Mouse (Mus musculus) gastrocnemius, adult 2 months (tissue): ENCODE measurements around the gene Preb. TPM values are rescaled to one million over a fixed set of nuclear protein-coding genes. Genes with fewer than 3 reads are reported as not detected.

Experiments used
- DNase-seq: peaks from one replicate; pipeline ENCODE4 v3.0.0; 2022
- H3K27ac ChIP-seq: fragments of 200-600 bp; 2 replicates; pipeline ENCODE4 v1.8.1; 2022; ENCODE audit warnings: mild to moderate bottlenecking
- H3K4me3 ChIP-seq: fragments of 200-600 bp; 2 replicates; pipeline ENCODE4 v1.8.1; 2022; ENCODE audit warnings: mild to moderate bottlenecking, moderate library complexity
- CTCF ChIP-seq: fragments of 200-600 bp; IDR thresholded peaks from 2 replicates; pipeline ENCODE4 v1.8.1; 2022; ENCODE audit warnings: antibody characterized with exemption, mild to moderate bottlenecking, moderate library complexity
- intact Hi-C: fragments of 180-260 bp; cut with DNase I; formaldehyde crosslinking; loops from one replicate; pipeline ENCODE4 v1.15.1; 2025
- total RNA-seq, 2 experiments: library from RNA; stranded (reverse); gene quantifications; 2 replicates each; pipeline ENCODE4 v1.2.3; 2021

Gene Preb
- total RNA-seq, 2 experiments from 2014 or later = 76.5 to 83.6 TPM

DNA sequence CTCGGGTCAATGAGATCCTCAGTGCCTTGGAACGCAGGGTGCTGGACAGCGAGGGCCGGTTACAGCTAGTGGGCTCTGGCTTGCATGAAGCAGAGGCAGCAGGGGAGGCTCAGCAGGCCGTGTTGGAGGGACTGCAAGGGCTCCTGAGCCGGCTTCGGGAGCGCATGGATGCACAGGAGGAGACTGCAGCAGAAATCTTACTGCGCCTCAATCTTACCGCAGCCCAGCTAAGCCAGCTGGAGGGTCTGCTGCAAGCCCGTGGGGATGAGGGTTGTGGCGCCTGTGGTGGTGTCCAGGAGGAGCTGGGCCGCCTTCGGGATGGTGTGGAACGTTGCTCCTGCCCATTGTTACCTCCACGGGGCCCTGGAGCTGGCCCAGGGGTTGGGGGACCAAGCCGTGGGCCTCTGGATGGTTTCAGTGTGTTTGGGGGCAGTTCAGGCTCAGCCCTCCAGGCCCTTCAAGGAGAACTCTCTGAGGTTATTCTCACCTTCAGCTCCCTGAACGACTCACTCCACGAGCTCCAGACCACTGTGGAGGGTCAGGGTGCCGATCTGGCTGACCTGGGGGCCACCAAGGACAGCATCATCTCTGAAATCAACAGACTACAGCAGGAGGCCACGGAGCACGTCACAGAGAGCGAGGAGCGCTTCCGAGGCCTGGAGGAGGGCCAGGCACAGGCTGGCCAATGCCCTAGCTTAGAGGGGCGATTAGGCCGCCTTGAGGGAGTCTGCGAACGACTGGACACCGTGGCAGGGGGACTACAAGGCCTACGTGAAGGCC, 42.1 kb downstream of the Preb start:
- Histone ChIP-seq H3K27ac (peak overlapping the region; percentile 86; the same call in 1 of the 2 replicates), H3K4me3 (no peak overlapping the region)
- DNase-seq = no peak
- intact Hi-C loops = loop anchor here (2.0 kb wide), 1 partner anchor 103 kb away; the partner anchor contains the start of gene Mapre3
- no peak for TF ChIP-seq CTCF

DNA sequence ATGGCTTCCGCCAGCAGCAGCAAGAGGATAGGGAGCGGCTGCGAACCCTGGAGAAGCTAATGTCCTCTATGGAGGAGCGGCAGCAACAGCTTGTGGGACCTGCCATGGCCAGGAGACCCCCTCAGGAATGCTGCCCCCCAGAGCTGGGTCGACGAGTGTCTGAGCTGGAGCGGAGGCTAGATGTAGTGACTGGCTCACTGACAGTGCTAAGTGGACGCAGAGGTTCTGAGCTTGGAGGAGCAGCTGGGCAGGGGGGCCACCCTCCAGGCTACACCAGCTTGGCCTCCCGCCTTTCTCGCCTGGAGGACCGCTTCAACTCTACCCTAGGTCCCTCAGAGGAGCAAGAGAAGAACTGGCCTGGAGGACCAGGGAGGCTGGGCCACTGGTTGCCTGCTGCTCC, 42.8 kb downstream of the Preb start:
- no peak for DNase-seq
- intact Hi-C loops = loop anchor here (2.0 kb wide), 1 partner anchor 103 kb away; the partner anchor contains the start of gene Mapre3
- TF ChIP-seq CTCF = no peak
- Histone ChIP-seq H3K27ac (peak overlapping the region; percentile 86), H3K4me3 (no peak overlapping the region)

DNA sequence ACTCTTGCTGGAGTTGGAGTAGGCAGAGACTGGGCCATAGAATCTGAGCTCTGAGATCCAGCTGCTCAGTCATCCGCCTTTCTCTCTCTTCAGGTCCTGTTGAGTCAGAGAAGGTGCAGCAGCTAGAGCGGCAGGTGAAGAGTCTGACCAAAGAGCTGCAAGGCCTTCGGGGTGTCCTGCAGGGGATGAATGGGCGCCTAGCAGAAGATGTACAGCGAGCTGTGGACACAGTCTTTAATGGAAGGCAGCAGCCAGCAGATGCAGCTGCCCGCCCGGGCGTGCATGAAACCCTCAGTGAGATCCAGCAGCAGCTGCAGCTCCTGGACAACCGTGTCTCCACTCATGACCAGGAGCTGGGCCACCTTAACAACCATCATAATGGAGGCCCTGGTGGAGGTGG, 43.3 kb downstream of the Preb start:
- Histone ChIP-seq H3K4me3 (no peak overlapping the region), H3K27ac (peak overlapping the region; percentile 86)
- no peak for DNase-seq
- no peak for TF ChIP-seq CTCF
- intact Hi-C loops = loop anchor here (2.0 kb wide), 1 partner anchor 102 kb away; the partner anchor contains the start of gene Mapre3

DNA sequence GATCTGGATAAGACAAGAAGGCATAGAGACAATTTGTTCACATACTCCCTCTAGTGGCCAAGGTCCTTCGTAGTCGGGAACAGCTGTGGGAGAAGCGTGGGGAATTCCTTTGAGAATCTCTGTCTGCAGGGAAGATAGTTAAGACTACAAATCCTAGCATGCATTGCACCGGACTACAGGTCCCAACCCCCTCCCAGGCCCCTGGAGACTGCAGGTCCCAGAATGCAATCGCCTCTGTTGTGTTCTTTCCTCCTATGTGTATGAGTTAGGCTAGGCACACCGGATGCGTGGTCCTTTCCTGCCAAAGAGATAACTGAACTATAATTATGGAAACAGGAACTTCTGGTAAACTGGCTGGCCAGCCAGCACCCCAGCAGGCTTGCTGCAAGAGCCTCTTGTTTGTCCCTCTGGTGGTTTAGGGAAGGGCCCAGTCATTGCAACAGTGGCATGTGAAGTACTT, 44.2 kb downstream of the Preb start:
- intact Hi-C loops = loop anchor here (2.0 kb wide), 2 partner anchors 101 to 109 kb away; partner anchors contain the start of gene Mapre3
- DNase-seq = peak; percentile 91
- TF ChIP-seq CTCF = peak; percentile 77
- Histone ChIP-seq H3K27ac (peak overlapping the region; percentile 86), H3K4me3 (peak overlapping the region; percentile 71)

DNA sequence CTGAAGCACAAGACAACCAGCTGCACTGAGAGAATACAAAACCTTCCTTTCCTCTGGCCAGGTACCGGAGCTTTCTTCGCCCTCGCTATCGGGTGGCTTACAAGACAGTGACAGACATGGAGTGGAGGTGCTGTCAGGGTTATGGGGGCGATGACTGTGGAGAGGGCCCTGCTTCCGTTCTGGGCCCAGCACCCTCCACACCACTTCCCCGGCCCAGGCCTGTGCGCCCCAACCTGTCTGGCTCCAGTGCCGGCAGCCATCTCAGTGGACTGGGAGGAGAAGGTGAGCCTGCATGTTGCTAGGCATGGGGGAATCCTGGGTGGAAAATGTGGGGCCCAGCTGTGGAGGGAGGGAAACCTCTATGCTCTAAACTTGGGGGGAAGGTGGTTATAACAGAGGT, 44.7 kb downstream of the Preb start:
- intact Hi-C loops = loop anchor here (2.0 kb wide), 1 partner anchor 109 kb away; no protein-coding TSS in a partner anchor
- peak; percentile 45 for DNase-seq
- TF ChIP-seq CTCF = no peak
- H3K4me3 ChIP-seq = peak overlapping the region; percentile 71
- peak overlapping the region; percentile 86 for H3K27ac ChIP-seq

DNA sequence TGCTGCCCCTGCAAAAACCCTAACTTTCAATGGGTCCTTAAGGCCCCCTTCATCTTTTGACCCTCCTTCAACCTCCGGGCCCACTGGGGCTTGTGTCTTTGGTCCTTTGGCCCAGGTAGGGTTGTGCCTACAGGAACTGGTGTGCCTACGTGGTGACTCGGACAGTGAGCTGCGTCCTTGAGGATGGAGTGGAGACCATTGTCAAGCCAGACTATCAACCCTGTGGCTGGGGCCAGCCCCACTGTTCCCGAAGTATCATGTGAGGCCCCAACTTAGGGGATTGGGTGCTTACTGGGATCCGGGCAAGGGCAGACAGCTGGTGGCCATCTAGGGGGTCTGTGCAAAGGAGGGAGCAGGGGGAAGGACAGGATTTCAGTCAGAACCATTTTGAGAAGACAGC, 45.3 kb downstream of the Preb start:
- Histone ChIP-seq H3K4me3 (peak overlapping the region; percentile 71), H3K27ac (peak overlapping the region; percentile 86)
- intact Hi-C loops = loop anchor here (2.0 kb wide), 1 partner anchor 108 kb away; no protein-coding TSS in a partner anchor
- no peak for TF ChIP-seq CTCF
- DNase-seq = no peak

DNA sequence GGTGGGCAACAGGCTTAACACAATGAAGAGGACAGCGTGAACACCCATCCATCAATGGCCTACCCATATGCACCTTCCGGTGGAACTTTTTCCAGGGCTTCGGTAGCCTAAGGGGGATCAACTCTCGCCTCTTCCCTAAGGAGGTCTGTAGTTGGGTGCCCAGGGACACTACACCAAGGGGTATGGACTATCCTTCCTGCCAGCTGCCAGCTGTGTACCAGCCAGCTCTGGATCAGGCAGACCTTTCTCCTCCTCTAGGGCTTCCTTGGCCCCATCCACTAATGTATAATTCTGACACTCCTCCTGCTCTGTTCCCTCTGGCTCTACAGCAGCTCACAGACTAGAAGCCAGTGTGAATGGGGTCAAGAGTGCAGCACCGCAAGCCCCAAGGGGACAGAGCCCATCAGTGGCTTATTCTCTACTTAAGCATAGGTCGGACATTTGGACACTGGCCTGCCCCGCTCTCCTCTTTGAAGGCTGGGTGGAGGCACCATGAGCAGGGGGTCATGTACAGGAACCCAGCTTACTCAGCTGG, 46.0 kb downstream of the Preb start:
- peak overlapping the region; percentile 71 for H3K4me3 ChIP-seq
- TF ChIP-seq CTCF = no peak
- no peak for DNase-seq
- H3K27ac ChIP-seq = peak overlapping the region; percentile 86
- intact Hi-C loops = loop anchor here (2.0 kb wide), 1 partner anchor 107 kb away; no protein-coding TSS in a partner anchor

DNA sequence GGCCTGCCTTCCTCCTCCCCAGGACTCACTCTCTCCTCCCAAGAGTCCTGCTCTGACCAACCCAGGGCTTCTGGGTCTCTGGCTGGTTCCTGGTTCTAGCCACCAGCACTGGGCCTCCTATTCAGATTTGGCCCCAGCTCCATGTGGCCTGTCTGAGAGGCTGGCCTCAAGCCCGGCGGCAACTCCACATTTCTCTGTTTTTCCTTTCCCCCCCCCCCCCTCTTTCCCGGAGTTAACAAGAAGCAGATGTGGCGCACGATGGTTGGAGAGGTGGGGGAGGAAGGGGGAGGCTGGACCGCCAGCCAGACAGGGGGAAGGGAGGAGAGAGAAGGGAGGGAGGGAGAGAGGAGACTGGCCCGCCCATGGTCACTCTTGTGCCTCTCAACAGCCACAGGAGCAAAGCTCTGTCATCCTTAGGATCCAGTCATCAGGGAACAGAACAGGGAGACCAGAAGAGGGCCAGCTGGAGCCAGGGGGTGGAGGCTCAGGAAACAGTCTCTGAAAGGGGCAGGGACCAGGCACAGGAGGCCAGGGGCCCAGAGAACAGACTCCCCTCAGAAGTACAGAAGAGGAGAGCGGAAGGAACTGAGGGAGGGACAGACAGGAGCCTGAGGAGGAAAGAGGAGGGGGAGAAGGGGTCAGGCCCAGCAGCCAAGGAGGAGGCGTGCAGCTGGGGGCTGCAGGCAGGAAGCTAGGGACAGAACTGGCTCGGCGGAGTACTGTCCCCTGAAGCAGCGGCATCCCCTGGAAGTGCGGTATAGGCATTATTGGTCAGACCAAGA, 46.9 kb downstream of the Preb start, which contains the start of gene Emilin1:
Gene Emilin1 (plus strand): TSS at position 343 of the 782 bp plus-strand sequence.
- H3K27ac ChIP-seq = peak within 1 kb of the TSS; percentile 86
- TF ChIP-seq CTCF = no peak
- H3K4me3 ChIP-seq = peak within 1 kb of the TSS; percentile 71
- DNase-seq = peak; percentile 84
- intact Hi-C loops = no loop called here

DNA sequence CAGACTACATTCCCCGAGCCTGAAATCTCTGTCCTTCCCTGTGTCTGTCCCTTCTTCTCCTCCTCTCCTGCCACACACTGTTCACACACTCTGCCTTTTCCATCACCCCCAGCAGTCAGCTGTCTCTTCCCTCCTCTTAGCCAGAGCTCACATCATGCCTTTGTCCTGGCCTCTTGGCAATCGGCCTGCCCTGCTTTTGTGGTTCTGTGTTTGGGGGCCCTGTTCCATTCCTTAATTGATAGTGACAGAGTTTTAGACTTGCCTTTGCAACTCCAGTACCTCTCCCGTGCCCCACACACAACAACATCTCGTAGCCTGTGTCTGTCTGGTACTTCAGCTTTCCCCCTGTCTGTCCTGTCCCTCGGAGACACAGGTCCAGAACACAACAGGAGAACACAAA, 48.0 kb downstream of the Preb start:
- TF ChIP-seq CTCF = no peak
- intact Hi-C loops = no loop called here
- H3K27ac ChIP-seq = peak overlapping the region; percentile 86
- no peak overlapping the region for H3K4me3 ChIP-seq
- DNase-seq = no peak

DNA sequence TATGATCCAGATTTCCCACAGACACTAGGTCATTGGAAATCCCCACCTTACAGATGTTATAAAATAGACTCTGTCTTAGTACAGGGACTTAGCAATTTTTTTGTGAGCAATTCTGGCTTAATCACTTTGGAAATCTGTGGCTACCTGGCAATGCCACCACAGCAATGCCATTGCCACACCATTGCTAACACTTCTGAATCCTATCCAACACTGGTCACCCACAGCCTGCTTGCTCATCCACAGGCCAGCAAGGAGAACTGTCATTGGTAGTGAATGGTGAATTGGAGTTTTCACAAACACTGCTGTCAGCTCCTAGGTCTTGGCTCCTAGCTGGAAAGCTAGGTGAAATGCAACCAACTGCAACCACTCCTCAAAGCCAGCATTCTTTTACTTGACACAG, 49.7 kb downstream of the Preb start:
- no peak for DNase-seq
- TF ChIP-seq CTCF = no peak
- Histone ChIP-seq H3K4me3 (no peak overlapping the region), H3K27ac (peak overlapping the region; percentile 16; the same call in 1 of the 2 replicates)
- intact Hi-C loops = no loop called here

DNA sequence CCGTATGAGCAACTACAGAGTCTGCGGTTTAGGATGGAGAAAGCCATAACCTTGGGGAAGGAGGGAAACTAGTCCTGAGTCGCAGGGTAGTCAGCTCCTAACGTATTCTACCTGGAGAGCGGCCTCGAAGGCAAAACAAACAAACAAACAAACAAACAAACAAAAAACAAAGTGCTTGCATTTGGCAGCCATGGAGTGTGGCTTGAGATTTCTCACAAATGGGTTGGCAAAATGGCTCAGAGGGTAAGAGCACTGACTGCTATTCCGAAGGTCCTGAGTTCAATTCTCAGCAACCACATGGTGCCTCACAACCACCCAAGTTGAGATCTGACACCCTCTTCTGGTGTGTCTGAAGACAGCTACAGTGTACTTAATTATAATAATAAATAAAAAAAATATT, 50.3 kb downstream of the Preb start:
- intact Hi-C loops = no loop called here

DNA sequence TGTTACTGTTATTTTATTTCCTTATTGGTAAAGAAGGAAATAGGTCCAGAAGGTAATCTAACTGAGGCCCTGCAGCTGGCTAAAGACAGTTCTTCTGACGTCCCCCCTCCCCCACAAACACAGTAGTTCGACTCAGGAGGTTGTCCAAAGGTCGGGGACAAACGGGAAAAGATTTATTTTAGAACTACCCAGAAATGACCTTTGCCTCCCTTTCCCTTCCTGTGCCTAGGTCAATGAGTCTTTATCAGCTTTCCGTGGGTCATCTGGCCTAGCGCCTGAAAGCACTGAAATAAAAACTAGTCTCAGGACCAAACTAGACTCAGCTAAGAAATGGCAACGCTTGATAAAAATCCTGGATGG, 50.9 kb downstream of the Preb start:
- no peak for TF ChIP-seq CTCF
- DNase-seq = no peak
- Histone ChIP-seq H3K4me3 (no peak overlapping the region; the same call in 1 of the 2 replicates), H3K27ac (peak overlapping the region; percentile 94)
- intact Hi-C loops = no loop called here

More for the DNA sequence above, 50.3 kb downstream of the Preb start:
- no peak for TF ChIP-seq CTCF
- DNase-seq = no peak
- no peak overlapping the region for H3K4me3 ChIP-seq
- H3K27ac ChIP-seq = peak overlapping the region; percentile 94
